Mouse (Mus musculus): ENCODE measurements at regions not wholly inside any gene's neighbourhood (a gene's known extent, or its start where the extent isn't known, plus 50 kb on each side); places are given as distances from the start of the nearest gene placed in this dataset.

GRCm38 (mm10) chr11:19475068-19475786, 448.9 kb upstream of the Spred2 start:
- H3K9me3 ChIP-seq (ENCODE audit: low read length) = no peaks in the 10 kb centered on the region; the same call in 1 of the 2 replicates
- peak overlapping the region; percentile 37 for H3K4me3 ChIP-seq (replicated peaks; ENCODE audit: low read length)
- no peaks in the 10 kb centered on the region for H3K36me3 ChIP-seq (ENCODE audit: insufficient read depth, low read length)
- H3K4me1 ChIP-seq (replicated peaks; ENCODE audit: low read depth, low read length) = peaks cover 11% of the 10 kb centered on the region
- peaks cover 8% of the 10 kb centered on the region; the same call in 1 of the 2 replicates for H3K27me3 ChIP-seq (ENCODE audit: insufficient read depth, low read length)
- TF ChIP-seq POU5F1 (IDR thresholded peaks at IDR 0.05; ENCODE audit: borderline replicate concordance, low read length) (no peak), NANOG (IDR thresholded peaks at IDR 0.05; ENCODE audit: borderline replicate concordance, low read length) (no peak), CTCF (conservative IDR thresholded peaks at IDR 0.05; ENCODE audit: low read length) (no peak)

GRCm38 (mm10) chr11:19493089-19493756, 431.0 kb upstream of the Spred2 start:
- TF ChIP-seq NANOG (IDR thresholded peaks at IDR 0.05; ENCODE audit: borderline replicate concordance, low read length) (no peak), POU5F1 (IDR thresholded peaks at IDR 0.05; ENCODE audit: borderline replicate concordance, low read length) (no peak), CTCF (conservative IDR thresholded peaks at IDR 0.05; ENCODE audit: low read length) (no peak)
- H3K36me3 ChIP-seq (ENCODE audit: insufficient read depth, low read length) = no peaks in the 10 kb centered on the region
- H3K9me3 ChIP-seq (ENCODE audit: low read length) = no peaks in the 10 kb centered on the region
- no peaks in the 10 kb centered on the region for H3K27me3 ChIP-seq (ENCODE audit: insufficient read depth, low read length)
- H3K4me1 ChIP-seq (replicated peaks; ENCODE audit: low read depth, low read length) = no peaks in the 10 kb centered on the region
- H3K4me3 ChIP-seq (replicated peaks; ENCODE audit: low read length) = no peak overlapping the region

- Histone ChIP-seq H3K4me1 (replicated peaks; ENCODE audit: low read depth, low read length) (peaks cover 21% of the 10 kb centered on the region), H3K27me3 (ENCODE audit: insufficient read depth, low read length) (peaks cover 5% of the 10 kb centered on the region; the same call in 1 of the 2 replicates), H3K36me3 (ENCODE audit: insufficient read depth, low read length) (no peaks in the 10 kb centered on the region), H3K9me3 (ENCODE audit: low read length) (no peaks in the 10 kb centered on the region), H3K4me3 (replicated peaks; ENCODE audit: low read length) (no peak overlapping the region)
- TF ChIP-seq CTCF (conservative IDR thresholded peaks at IDR 0.05; ENCODE audit: low read length) = no peak
- no peak for TF ChIP-seq POU5F1 (IDR thresholded peaks at IDR 0.05; ENCODE audit: borderline replicate concordance, low read length)
- TF ChIP-seq NANOG (IDR thresholded peaks at IDR 0.05; ENCODE audit: borderline replicate concordance, low read length) = no peak
Observed at GRCm38 (mm10) chr11:19521721-19522120, 402.5 kb upstream of the Spred2 start.

- no peaks in the 10 kb centered on the region for H3K36me3 ChIP-seq (ENCODE audit: insufficient read depth, low read length)
- H3K4me1 ChIP-seq (replicated peaks; ENCODE audit: low read depth, low read length) = peaks cover 21% of the 10 kb centered on the region
- no peak for TF ChIP-seq POU5F1 (IDR thresholded peaks at IDR 0.05; ENCODE audit: borderline replicate concordance, low read length)
- no peak for TF ChIP-seq NANOG (IDR thresholded peaks at IDR 0.05; ENCODE audit: borderline replicate concordance, low read length)
- TF ChIP-seq CTCF (conservative IDR thresholded peaks at IDR 0.05; ENCODE audit: low read length) = no peak
- H3K4me3 ChIP-seq (replicated peaks; ENCODE audit: low read length) = no peak overlapping the region
- no peaks in the 10 kb centered on the region for H3K9me3 ChIP-seq (ENCODE audit: low read length)
- H3K27me3 ChIP-seq (ENCODE audit: insufficient read depth, low read length) = peaks cover 5% of the 10 kb centered on the region; the same call in 1 of the 2 replicates
Observed at GRCm38 (mm10) chr11:19523853-19524487, 400.2 kb upstream of the Spred2 start.

- no peaks in the 10 kb centered on the region for H3K9me3 ChIP-seq (ENCODE audit: low read length)
- H3K27me3 ChIP-seq (ENCODE audit: insufficient read depth, low read length) = no peaks in the 10 kb centered on the region
- no peak for TF ChIP-seq POU5F1 (IDR thresholded peaks at IDR 0.05; ENCODE audit: borderline replicate concordance, low read length)
- no peak for TF ChIP-seq NANOG (IDR thresholded peaks at IDR 0.05; ENCODE audit: borderline replicate concordance, low read length)
- TF ChIP-seq CTCF (conservative IDR thresholded peaks at IDR 0.05; ENCODE audit: low read length) = no peak
- H3K4me3 ChIP-seq (replicated peaks; ENCODE audit: low read length) = no peak overlapping the region
- H3K36me3 ChIP-seq (ENCODE audit: insufficient read depth, low read length) = no peaks in the 10 kb centered on the region
- H3K4me1 ChIP-seq (replicated peaks; ENCODE audit: low read depth, low read length) = peaks cover 7% of the 10 kb centered on the region
Observed at GRCm38 (mm10) chr11:19529126-19529525, 395.0 kb upstream of the Spred2 start.

GRCm38 (mm10) chr11:19530652-19531051, 393.5 kb upstream of the Spred2 start:
- Histone ChIP-seq H3K4me3 (replicated peaks; ENCODE audit: low read length) (no peak overlapping the region), H3K9me3 (ENCODE audit: low read length) (no peaks in the 10 kb centered on the region), H3K36me3 (ENCODE audit: insufficient read depth, low read length) (no peaks in the 10 kb centered on the region), H3K27me3 (ENCODE audit: insufficient read depth, low read length) (no peaks in the 10 kb centered on the region), H3K4me1 (replicated peaks; ENCODE audit: low read depth, low read length) (no peaks in the 10 kb centered on the region)
- TF ChIP-seq NANOG (IDR thresholded peaks at IDR 0.05; ENCODE audit: borderline replicate concordance, low read length) (no peak), CTCF (conservative IDR thresholded peaks at IDR 0.05; ENCODE audit: low read length) (no peak), POU5F1 (IDR thresholded peaks at IDR 0.05; ENCODE audit: borderline replicate concordance, low read length) (no peak)

GRCm38 (mm10) chr11:19531255-19532003, 392.7 kb upstream of the Spred2 start:
- Histone ChIP-seq H3K27me3 (ENCODE audit: insufficient read depth, low read length) (no peaks in the 10 kb centered on the region), H3K9me3 (ENCODE audit: low read length) (no peaks in the 10 kb centered on the region), H3K4me1 (replicated peaks; ENCODE audit: low read depth, low read length) (no peaks in the 10 kb centered on the region), H3K36me3 (ENCODE audit: insufficient read depth, low read length) (no peaks in the 10 kb centered on the region), H3K4me3 (replicated peaks; ENCODE audit: low read length) (no peak overlapping the region)
- TF ChIP-seq POU5F1 (IDR thresholded peaks at IDR 0.05; ENCODE audit: borderline replicate concordance, low read length) = no peak
- no peak for TF ChIP-seq CTCF (conservative IDR thresholded peaks at IDR 0.05; ENCODE audit: low read length)
- TF ChIP-seq NANOG (IDR thresholded peaks at IDR 0.05; ENCODE audit: borderline replicate concordance, low read length) = no peak

- Histone ChIP-seq H3K9me3 (ENCODE audit: low read length) (no peaks in the 10 kb centered on the region), H3K36me3 (ENCODE audit: insufficient read depth, low read length) (no peaks in the 10 kb centered on the region), H3K4me1 (replicated peaks; ENCODE audit: low read depth, low read length) (no peaks in the 10 kb centered on the region), H3K4me3 (replicated peaks; ENCODE audit: low read length) (no peak overlapping the region), H3K27me3 (ENCODE audit: insufficient read depth, low read length) (no peaks in the 10 kb centered on the region)
- TF ChIP-seq POU5F1 (IDR thresholded peaks at IDR 0.05; ENCODE audit: borderline replicate concordance, low read length) (no peak), NANOG (IDR thresholded peaks at IDR 0.05; ENCODE audit: borderline replicate concordance, low read length) (no peak), CTCF (conservative IDR thresholded peaks at IDR 0.05; ENCODE audit: low read length) (no peak)
Observed at GRCm38 (mm10) chr11:19532867-19533266, 391.3 kb upstream of the Spred2 start.

All from E14TG2a.4 (cell line).